Mouse (Mus musculus): ENCODE measurements at regions not wholly inside any gene's neighbourhood (a gene's known extent, or its start where the extent isn't known, plus 50 kb on each side); places are given as distances from the start of the nearest gene placed in this dataset.
"Not testable (repeated sequence)": the region's sequence is repeated elsewhere in the genome, so short reads cannot be mapped to it uniquely, and the experiment has no call there.

- not testable (repeated sequence) for H3K9ac ChIP-seq; H3K27ac ChIP-seq; H3K4me2 ChIP-seq (replicated peaks); ATAC-seq (ENCODE audit: insufficient number of reproducible peaks, insufficient read depth, low FRiP score, low TSS enrichment); H3K4me1 ChIP-seq; H3K4me3 ChIP-seq; H3K9me3 ChIP-seq; H3K27me3 ChIP-seq; H3K36me3 ChIP-seq
- WGBS, result 29% methylated on average over 1 of the region's 1 CpGs
These were observed 140.1 kb downstream of the Tcp10c start for GRCm38 (mm10) chr17:13494475-13494874.

DNA sequence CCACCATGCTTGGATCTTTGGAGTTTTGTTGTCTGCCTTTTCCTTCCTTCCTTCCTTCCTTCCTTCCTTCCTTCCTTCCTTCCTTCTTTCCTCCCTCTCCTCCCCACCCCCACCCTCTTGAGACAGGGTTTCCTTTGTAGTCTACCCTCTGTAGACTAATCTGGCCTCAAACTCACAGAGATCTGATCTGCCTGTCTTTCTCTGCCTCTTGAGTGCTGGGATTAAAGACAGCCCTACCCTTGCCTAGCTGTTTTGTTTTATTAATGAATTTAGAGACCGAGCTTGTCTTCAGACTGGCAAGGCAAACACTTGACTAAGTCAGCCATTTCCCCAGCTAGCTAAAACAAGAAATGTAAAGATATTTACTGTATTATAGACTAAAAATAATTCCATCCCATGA, 150.0 kb downstream of the Tcp10c start:
- 66% methylated on average over 1 of the region's 1 CpGs for WGBS
- H3K4me1 ChIP-seq; H3K9me3 ChIP-seq; H3K4me2 ChIP-seq (replicated peaks); ATAC-seq (ENCODE audit: insufficient number of reproducible peaks, insufficient read depth, low FRiP score, low TSS enrichment); H3K4me3 ChIP-seq; H3K27me3 ChIP-seq; H3K36me3 ChIP-seq; H3K9ac ChIP-seq: not testable (repeated sequence)
- peak overlapping the region; percentile 54; the same call in 1 of the 2 replicates for H3K27ac ChIP-seq

GRCm38 (mm10) chr17:13504827-13505268, 150.5 kb downstream of the Tcp10c start:
- H3K27me3 ChIP-seq; H3K4me3 ChIP-seq; H3K9me3 ChIP-seq; H3K27ac ChIP-seq; H3K9ac ChIP-seq; H3K4me1 ChIP-seq; H3K36me3 ChIP-seq; H3K4me2 ChIP-seq (replicated peaks): not testable (repeated sequence)
- WGBS, result 28% methylated on average over 8 of the region's 9 CpGs
- ATAC-seq (ENCODE audit: insufficient number of reproducible peaks, insufficient read depth, low FRiP score, low TSS enrichment), result peak; percentile 85

- WGBS, result 47% methylated on average over 2 of the region's 3 CpGs
- not testable (repeated sequence) for H3K36me3 ChIP-seq; ATAC-seq (ENCODE audit: insufficient number of reproducible peaks, insufficient read depth, low FRiP score, low TSS enrichment); H3K9ac ChIP-seq; H3K4me1 ChIP-seq; H3K27me3 ChIP-seq; H3K4me2 ChIP-seq (replicated peaks); H3K4me3 ChIP-seq; H3K9me3 ChIP-seq; H3K27ac ChIP-seq
These were observed 153.2 kb downstream of the Tcp10c start for GRCm38 (mm10) chr17:13507397-13508063.

GRCm38 (mm10) chr17:13519409-13520201, 165.2 kb downstream of the Tcp10c start:
- not testable (repeated sequence) for H3K36me3 ChIP-seq; H3K27me3 ChIP-seq; H3K27ac ChIP-seq; H3K4me3 ChIP-seq; H3K4me2 ChIP-seq (replicated peaks); ATAC-seq (ENCODE audit: insufficient number of reproducible peaks, insufficient read depth, low FRiP score, low TSS enrichment); H3K9me3 ChIP-seq; H3K4me1 ChIP-seq; H3K9ac ChIP-seq
- WGBS, result 86% methylated on average over 3 of the region's 5 CpGs

DNA sequence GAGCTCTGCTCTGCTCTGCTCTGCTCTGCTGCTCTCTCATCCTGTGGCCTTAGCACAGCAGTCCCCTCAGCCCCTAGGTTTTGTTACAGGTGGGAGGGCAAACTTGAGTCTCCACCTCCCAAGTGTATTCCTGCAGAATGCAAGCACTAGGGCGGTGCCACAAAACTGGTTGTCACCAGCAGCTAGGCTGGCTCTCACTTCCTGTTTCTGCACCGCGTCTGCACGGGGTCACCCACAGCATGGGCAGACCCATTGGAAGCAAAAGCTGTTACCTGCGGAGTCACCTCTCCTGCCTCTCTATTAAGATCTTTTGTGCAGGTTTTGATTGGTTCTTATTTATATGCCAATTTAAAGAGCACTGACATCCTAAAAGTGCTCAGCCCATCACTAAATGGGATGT, 178.2 kb downstream of the Tcp10c start:
- not testable (repeated sequence) for H3K9me3 ChIP-seq; H3K4me2 ChIP-seq (replicated peaks); H3K27me3 ChIP-seq; H3K36me3 ChIP-seq; H3K27ac ChIP-seq; H3K9ac ChIP-seq; H3K4me3 ChIP-seq; H3K4me1 ChIP-seq
- 82% methylated on average over 5 of the region's 5 CpGs for WGBS
- ATAC-seq (ENCODE audit: insufficient number of reproducible peaks, insufficient read depth, low FRiP score, low TSS enrichment), result 0 out of 2 replicates have a peak, but pooled peaks have one; percentile 24

- Histone ChIP-seq H3K4me1 (no peaks in the 10 kb centered on the region), H3K27me3 (no peaks in the 10 kb centered on the region), H3K36me3 (no peaks in the 10 kb centered on the region), H3K4me2 (replicated peaks) (no peak overlapping the region), H3K9ac (no peak overlapping the region), H3K4me3 (no peak overlapping the region), H3K27ac (no peak overlapping the region), H3K9me3 (peaks cover 42% of the 10 kb centered on the region)
- 73% methylated on average over 7 of the region's 7 CpGs for WGBS
- ATAC-seq (ENCODE audit: insufficient number of reproducible peaks, insufficient read depth, low FRiP score, low TSS enrichment), result no peak
These were observed 186.3 kb downstream of the Tcp10c start for GRCm38 (mm10) chr17:13540446-13541241.

GRCm38 (mm10) chr17:13541249-13541648, 186.9 kb downstream of the Tcp10c start:
- H3K9me3 ChIP-seq, result peaks cover 42% of the 10 kb centered on the region
- no peaks in the 10 kb centered on the region for H3K4me1 ChIP-seq
- WGBS, result 67% methylated on average over 12 of the region's 12 CpGs

GRCm38 (mm10) chr17:13542261-13542660, 187.9 kb downstream of the Tcp10c start:
- H3K9ac ChIP-seq, result no peak overlapping the region
- no peaks in the 10 kb centered on the region for H3K4me1 ChIP-seq
- H3K9me3 ChIP-seq, result peaks cover 50% of the 10 kb centered on the region
- H3K27me3 ChIP-seq, result no peaks in the 10 kb centered on the region
- no peaks in the 10 kb centered on the region for H3K36me3 ChIP-seq
- no peak overlapping the region for H3K4me2 ChIP-seq (replicated peaks)
- no peak overlapping the region for H3K4me3 ChIP-seq
- ATAC-seq (ENCODE audit: insufficient number of reproducible peaks, insufficient read depth, low FRiP score, low TSS enrichment), result no peak
- no peak overlapping the region for H3K27ac ChIP-seq

More at GRCm38 (mm10) chr17:13541249-13541648, 186.9 kb downstream of the Tcp10c start:
- ATAC-seq (ENCODE audit: insufficient number of reproducible peaks, insufficient read depth, low FRiP score, low TSS enrichment), result 0 out of 2 replicates have a peak, but pooled peaks have one; percentile 9
- Histone ChIP-seq H3K4me2 (replicated peaks) (no peak overlapping the region), H3K27ac (no peak overlapping the region), H3K27me3 (no peaks in the 10 kb centered on the region), H3K4me3 (no peak overlapping the region), H3K9ac (no peak overlapping the region), H3K36me3 (no peaks in the 10 kb centered on the region)

- WGBS, result 76% methylated on average over 10 of the region's 10 CpGs
- H3K27ac ChIP-seq, result no peak overlapping the region
- 0 out of 2 replicates have a peak, but pooled peaks have one; percentile 16 for ATAC-seq (ENCODE audit: insufficient number of reproducible peaks, insufficient read depth, low FRiP score, low TSS enrichment)
- no peak overlapping the region for H3K4me2 ChIP-seq (replicated peaks)
- H3K36me3 ChIP-seq, result no peaks in the 10 kb centered on the region
- H3K9me3 ChIP-seq, result peaks cover 55% of the 10 kb centered on the region
- no peak overlapping the region for H3K9ac ChIP-seq
- no peaks in the 10 kb centered on the region for H3K4me1 ChIP-seq
- no peaks in the 10 kb centered on the region for H3K27me3 ChIP-seq
- no peak overlapping the region for H3K4me3 ChIP-seq
These were observed 188.5 kb downstream of the Tcp10c start for GRCm38 (mm10) chr17:13542856-13543255.

DNA sequence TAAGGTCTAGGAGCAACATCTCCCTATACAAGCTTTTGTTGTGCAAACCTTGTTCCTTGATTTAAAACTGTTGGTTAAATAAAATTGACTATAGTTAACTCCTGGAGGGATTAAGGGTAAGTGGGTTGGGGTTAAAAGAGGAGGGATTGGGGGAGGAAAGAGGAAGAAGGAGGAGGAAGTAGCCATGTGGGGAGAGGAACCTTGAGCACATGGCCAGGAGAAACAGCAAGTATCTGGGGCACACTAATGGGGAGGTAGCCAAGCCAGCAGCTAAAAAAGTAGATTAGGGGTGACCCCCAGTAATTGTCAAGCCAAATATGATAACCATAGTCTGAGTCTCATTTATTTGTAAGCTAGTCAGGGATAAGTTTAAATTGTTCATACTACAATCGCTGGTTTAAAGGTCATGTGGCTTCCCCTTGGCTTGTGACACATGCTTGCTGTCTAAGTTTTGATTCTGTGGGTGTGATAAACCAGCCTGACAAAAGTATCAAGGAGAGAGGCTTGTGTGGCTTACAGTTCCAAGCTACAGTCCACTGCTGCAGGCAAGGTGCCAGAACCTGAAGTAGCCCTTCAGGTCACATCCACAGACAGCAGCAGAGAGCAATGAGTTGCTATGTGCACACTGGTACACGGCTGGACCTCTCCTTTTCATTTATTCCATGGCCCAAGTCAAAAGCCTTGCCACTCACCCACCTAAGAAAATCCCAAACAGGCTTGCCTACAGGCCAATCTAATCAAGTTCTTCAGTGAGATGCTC, 189.8 kb downstream of the Tcp10c start:
- 59% methylated on average over 2 of the region's 2 CpGs for WGBS
- H3K9me3 ChIP-seq, result peaks cover 65% of the 10 kb centered on the region
- H3K27me3 ChIP-seq, result no peaks in the 10 kb centered on the region
- no peak overlapping the region for H3K9ac ChIP-seq
- H3K4me1 ChIP-seq, result no peaks in the 10 kb centered on the region
- H3K4me3 ChIP-seq, result no peak overlapping the region
- H3K27ac ChIP-seq, result no peak overlapping the region
- H3K36me3 ChIP-seq, result no peaks in the 10 kb centered on the region
- H3K4me2 ChIP-seq (replicated peaks), result no peak overlapping the region
- no peak for ATAC-seq (ENCODE audit: insufficient number of reproducible peaks, insufficient read depth, low FRiP score, low TSS enrichment)

All from embryonic facial prominence, embryonic 12.5 days (tissue).